Mouse (Mus musculus) B cell, adult 62 days (primary cell): Measurements from ENCODE around the gene Igfbp5. TPM values are rescaled to one million over a fixed set of nuclear protein-coding genes. Genes with fewer than 3 reads are reported as not detected.

Source experiments
- total RNA-seq: library from RNA; stranded (reverse); gene quantifications from 4 replicates; pipeline ENCODE4 v1.2.4, GENCODE M21; 2023

Gene Igfbp5
- total RNA-seq = 0.49 to 1.3 TPM (median 0.70 TPM) in 4 replicates

DNA sequence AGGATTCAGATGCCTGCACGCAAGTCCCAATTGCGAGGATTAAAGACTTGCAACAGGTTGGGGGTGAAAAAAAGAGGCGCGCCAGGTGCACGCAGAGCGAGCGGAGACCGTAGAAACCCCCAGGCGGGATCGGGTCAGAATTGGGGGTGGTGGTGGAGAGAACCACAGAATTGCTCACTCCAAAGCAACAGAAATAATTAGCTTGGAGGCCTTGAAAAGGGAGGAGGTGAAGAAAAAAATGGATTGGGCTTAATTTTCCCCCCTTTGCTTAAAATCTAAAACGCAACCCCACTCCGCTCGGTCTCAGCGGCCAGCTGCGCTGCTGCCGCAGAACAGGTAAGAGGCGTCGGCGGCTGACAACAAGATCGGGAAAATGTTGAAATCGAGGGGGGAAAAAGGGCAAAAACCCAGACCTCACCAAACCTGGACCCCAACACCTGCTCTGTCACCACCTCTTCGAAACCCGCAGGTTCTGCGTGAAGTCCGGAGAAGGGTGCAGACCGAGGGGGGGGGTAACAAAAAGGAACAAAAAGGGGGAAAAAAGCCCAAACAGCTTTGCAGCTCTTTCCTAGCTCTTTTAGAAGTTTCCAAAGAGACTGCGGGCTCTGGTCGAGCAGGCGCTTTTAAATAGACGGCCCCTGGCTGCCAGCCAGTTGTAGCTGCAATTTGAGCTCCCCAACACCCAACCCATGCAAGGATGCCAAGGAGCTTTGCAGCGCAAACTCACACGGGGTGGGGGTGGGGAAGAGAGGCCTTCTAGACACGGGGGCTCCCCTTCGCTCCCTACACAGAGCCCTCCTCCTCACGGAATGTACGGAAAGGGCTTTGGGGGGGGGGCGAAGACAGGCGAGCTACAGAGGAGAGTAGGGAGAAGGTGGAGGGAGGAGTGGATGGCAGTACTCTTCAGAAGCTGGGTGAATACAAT is at the start of gene Igfbp5:
Gene Igfbp5 (minus strand): TSS at position 598 of the 925 bp plus-strand sequence.

DNA sequence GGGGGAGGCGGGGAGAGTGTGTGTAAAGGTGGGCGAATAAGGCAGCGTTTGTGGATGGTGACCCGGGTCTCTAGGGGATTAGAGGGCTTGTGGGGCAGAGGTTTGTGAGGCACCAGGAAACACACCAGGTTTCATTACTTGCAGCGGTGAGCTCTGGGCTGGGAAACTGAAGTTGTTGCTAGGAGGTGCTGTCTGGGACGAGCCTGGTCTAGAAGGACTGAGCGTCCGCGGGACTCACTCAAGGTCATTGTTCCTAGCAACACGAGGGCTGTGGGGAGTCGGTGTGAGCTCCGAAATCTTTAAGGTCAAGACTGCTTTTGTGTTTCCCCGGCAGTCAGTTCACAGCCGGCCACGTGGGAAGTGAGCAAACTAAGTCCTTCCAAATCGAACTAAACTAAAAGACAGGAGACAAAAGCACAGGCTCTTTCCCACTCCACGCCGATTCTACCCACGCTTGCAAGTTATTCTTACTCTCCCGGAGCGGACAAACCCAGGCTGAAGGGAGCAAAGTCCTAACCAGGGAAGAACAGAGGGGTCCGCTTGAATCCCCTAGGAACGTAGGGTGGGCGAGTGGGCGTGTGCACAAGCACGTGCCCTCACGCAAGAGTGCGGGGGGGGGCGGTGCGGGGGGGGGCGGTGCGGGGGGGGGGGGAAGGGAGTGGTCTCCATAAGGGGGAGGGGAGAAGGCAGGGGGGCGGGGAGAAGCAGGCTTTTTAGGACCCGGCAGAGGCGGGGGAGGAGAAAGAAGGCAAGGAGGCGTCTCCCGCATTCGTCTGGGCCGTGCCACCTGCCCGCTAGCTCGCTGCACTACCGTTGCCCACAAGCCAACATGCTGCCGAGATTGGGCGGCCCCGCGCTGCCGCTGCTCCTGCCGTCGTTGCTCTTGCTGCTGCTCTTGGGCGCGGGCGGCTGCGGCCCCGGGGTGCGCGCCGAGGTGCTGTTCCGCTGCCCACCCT is 50.7 kb downstream of the Igfbp5 start, which contains the start of gene Igfbp2:
Gene Igfbp2 (plus strand): TSS at position 753 of the 956 bp plus-strand sequence.

Other genes with a start within 250 kb of the Igfbp5 start
- not detected in 4 replicates for gene Ankar, start 174.3 kb downstream of the Igfbp5 start, total RNA-seq
- gene Rpl37a, start 163.6 kb downstream of the Igfbp5 start, total RNA-seq = 2,692 to 2,847 TPM (median 2,768 TPM) in 4 replicates
- gene Igfbp2, start 50.4 kb downstream of the Igfbp5 start, total RNA-seq = not detected in 4 replicates
- gene Tnp1, start 141.0 kb upstream of the Igfbp5 start, total RNA-seq = not detected in 4 replicates